Mouse (Mus musculus): ENCODE results near the gene Sec31b.

DNA sequence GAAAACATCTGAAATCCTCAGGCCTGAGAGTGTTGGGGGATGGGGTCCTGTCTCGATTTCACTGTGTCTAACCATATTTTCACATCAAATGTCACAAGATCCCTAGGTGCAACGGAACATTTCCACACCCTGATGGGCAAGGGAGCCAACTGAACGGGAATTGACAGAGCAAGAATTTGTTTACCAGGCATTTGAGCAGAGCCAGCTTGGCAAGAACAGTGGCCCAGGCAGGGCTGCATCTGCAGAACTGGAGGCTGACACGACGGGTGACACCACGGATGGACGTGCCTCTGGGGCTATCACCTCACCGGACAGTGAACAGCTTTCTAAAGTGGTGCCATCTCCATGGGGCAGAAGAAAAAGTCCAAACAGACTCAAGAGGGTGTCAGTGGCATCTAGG lies 8.2 kb downstream of the Sec31b start:
- TF ChIP-seq CTCF (IDR thresholded peaks at IDR 0.05; ENCODE audit: low read depth, low read length) (no peak), POLR2A (IDR thresholded peaks at IDR 0.05; ENCODE audit: borderline replicate concordance, low read depth, low read length) (no peak)

All from bone marrow macrophage, adult 2 months (primary cell).